8 mouse cellular contexts compared by ENCODE assay signal in genomic region chr9:37145616-37146352, GRCm38 (mm10). TPM values are rescaled to one million over a fixed set of nuclear protein-coding genes. Genes with fewer than 3 reads are reported as not detected.
DNase-seq lines count a peak whose midpoint lies in the region; ATAC-seq lines count a peak whose summit lies in the region.

No protein-coding gene starts in this region.

- peak; percentile 48 for DNase-seq in kidney, adult 18-20 months
- no peak for DNase-seq in kidney, adult 11 months
- peak; percentile 26 to 31 for DNase-seq in adrenal gland, adult 18-20 months (ENCODE audit: low spot score in 2 of 2)
- peak; percentile 64 for DNase-seq in hindbrain, embryonic 10.5 days (ENCODE audit: low spot score)
- peak; percentile 6 for DNase-seq in naive thymus-derived CD4-positive, alpha-beta T cell, adult 2 months (ENCODE audit: low read depth)
- DNase-seq in spleen, postnatal 36 days (ENCODE audit: low spot score in 2 of 2): no peak

- H3K9me3 ChIP-seq in embryonic facial prominence, embryonic 12.5 days: no peaks in the 10 kb centered on the region
- no peaks in the 10 kb centered on the region for H3K9me3 ChIP-seq in hindbrain, embryonic 10.5 days
- H3K9me3 ChIP-seq in limb, embryonic 15.5 days: no peaks in the 10 kb centered on the region

- H3K27ac ChIP-seq in embryonic facial prominence, embryonic 12.5 days: peak overlapping the region; percentile 99
- peak overlapping the region; percentile 99 for H3K27ac ChIP-seq in hindbrain, embryonic 10.5 days
- H3K27ac ChIP-seq in limb, embryonic 15.5 days: peak overlapping the region; percentile 95

- peak overlapping the region; percentile 87 for H3K4me3 ChIP-seq in embryonic facial prominence, embryonic 12.5 days
- peak overlapping the region; percentile 95 for H3K4me3 ChIP-seq in hindbrain, embryonic 10.5 days
- H3K4me3 ChIP-seq in limb, embryonic 15.5 days: peak overlapping the region; percentile 68

- peak overlapping the region; percentile 97 for H3K9ac ChIP-seq in embryonic facial prominence, embryonic 12.5 days
- H3K9ac ChIP-seq in limb, embryonic 15.5 days: peak overlapping the region; percentile 76

- peaks cover 39% of the 10 kb centered on the region for H3K4me1 ChIP-seq in embryonic facial prominence, embryonic 12.5 days
- peaks cover 59% of the 10 kb centered on the region for H3K4me1 ChIP-seq in hindbrain, embryonic 10.5 days (replicated peaks)
- peaks cover 52% of the 10 kb centered on the region for H3K4me1 ChIP-seq in limb, embryonic 15.5 days

- no peaks in the 10 kb centered on the region for H3K27me3 ChIP-seq in embryonic facial prominence, embryonic 12.5 days
- H3K27me3 ChIP-seq in hindbrain, embryonic 10.5 days (ENCODE audit: insufficient read depth, poor library complexity, severe bottlenecking): peaks cover 5% of the 10 kb centered on the region; the same call in 1 of the 2 replicates
- peaks cover 69% of the 10 kb centered on the region for H3K27me3 ChIP-seq in limb, embryonic 15.5 days

- peak overlapping the region; percentile 84 for H3K4me2 ChIP-seq in embryonic facial prominence, embryonic 12.5 days (replicated peaks)
- H3K4me2 ChIP-seq in limb, embryonic 15.5 days: peak overlapping the region; percentile 96

- H3K36me3 ChIP-seq in embryonic facial prominence, embryonic 12.5 days: no peaks in the 10 kb centered on the region
- no peaks in the 10 kb centered on the region for H3K36me3 ChIP-seq in hindbrain, embryonic 10.5 days
- H3K36me3 ChIP-seq in limb, embryonic 15.5 days: no peaks in the 10 kb centered on the region

- WGBS in embryonic facial prominence, embryonic 12.5 days: under 1% methylated on average over 43 of the region's 43 CpGs
- under 1% methylated on average over 43 of the region's 43 CpGs for WGBS in hindbrain, embryonic 10.5 days
- under 1% methylated on average over 43 of the region's 43 CpGs for WGBS in limb, embryonic 15.5 days

- ATAC-seq in embryonic facial prominence, embryonic 12.5 days (ENCODE audit: insufficient number of reproducible peaks, insufficient read depth, low FRiP score, low TSS enrichment): no peak
- no peak for ATAC-seq in limb, embryonic 15.5 days (ENCODE audit: insufficient number of reproducible peaks, low FRiP score, low TSS enrichment, low read depth)

RNA-seq across cellular contexts. Expression of gene Pknox2, which starts 1.4 kb away (rescaled TPM):
- 1 to 10 TPM; 2.0 to 3.5 TPM for total RNA-seq in adrenal gland, adult 18-20 months (2021)
- 18.8 and 20.8 TPM in 2 replicates for polyA plus RNA-seq in embryonic facial prominence, embryonic 12.5 days (2016; fragmentation: Nextera tagmentation; extraction: Ambion mirVana)
- 35.0 and 40.3 TPM in 2 replicates for polyA plus RNA-seq in hindbrain, embryonic 10.5 days (2016; fragmentation: Nextera tagmentation; extraction: Ambion mirVana)
- polyA plus RNA-seq in limb, embryonic 15.5 days (2015; fragmentation: Nextera tagmentation; extraction: Ambion mirVana): 8.1 and 8.7 TPM in 2 replicates

Comparison
In these comparisons a context has a peak if more than half of its experiments do, and no peak if none do; other contexts are left out.
1. DNase-seq: peak in kidney, adult 18-20 months (single experiment), adrenal gland, adult 18-20 months (2 of 2), hindbrain, embryonic 10.5 days (single experiment) and naive thymus-derived CD4-positive, alpha-beta T cell, adult 2 months (single experiment); none in kidney, adult 11 months (single experiment) and spleen, postnatal 36 days (0 of 2).
2. Peak in every context shown above with its lines, with median percentiles within 50 percentile points of each other: H3K27ac ChIP-seq and H3K4me3 ChIP-seq.